Mouse (Mus musculus) bone marrow macrophage, adult 2 months (primary cell): Measurements from ENCODE around the gene Mif.

Experiments
- CTCF ChIP-seq: IDR thresholded peaks from 2 replicates; pipeline ENCODE4 v1.5.1; 2012; ENCODE audit warnings: low read depth, mild to moderate bottlenecking, low read length, moderate library complexity
- POLR2A ChIP-seq: IDR thresholded peaks from 2 replicates; pipeline ENCODE4 v1.6.1; 2012; ENCODE audit warnings: mild to moderate bottlenecking, low read depth, low read length, borderline replicate concordance

DNA sequence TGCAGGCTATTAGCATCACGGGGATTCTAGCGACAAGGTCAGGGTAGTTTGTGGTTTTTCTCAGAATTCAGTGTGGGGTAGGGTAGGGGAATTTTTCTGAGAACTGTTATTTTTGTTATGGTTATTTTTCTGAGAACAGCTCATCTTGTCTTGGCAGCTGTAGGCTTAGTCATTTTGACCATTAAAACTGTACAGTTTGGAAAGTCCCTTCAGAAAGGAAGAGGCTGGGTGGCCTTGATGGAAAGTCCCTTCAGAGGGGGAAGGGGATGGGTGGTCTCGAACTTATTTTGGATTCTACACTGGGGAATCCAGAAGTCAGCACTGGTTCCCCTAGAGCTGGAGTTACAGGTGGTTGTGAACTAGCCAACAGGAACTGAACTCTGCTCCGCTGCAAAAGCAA is 35.5 kb downstream of the Mif start:
- TF ChIP-seq POLR2A (no peak), CTCF (no peak)
